Mouse (Mus musculus): ENCODE results near the gene Fbxl19.
"Not testable (repeated sequence)": the region's sequence is repeated elsewhere in the genome, so short reads cannot be mapped to it uniquely, and the experiment has no call there.

Gene Fbxl19

DNA sequence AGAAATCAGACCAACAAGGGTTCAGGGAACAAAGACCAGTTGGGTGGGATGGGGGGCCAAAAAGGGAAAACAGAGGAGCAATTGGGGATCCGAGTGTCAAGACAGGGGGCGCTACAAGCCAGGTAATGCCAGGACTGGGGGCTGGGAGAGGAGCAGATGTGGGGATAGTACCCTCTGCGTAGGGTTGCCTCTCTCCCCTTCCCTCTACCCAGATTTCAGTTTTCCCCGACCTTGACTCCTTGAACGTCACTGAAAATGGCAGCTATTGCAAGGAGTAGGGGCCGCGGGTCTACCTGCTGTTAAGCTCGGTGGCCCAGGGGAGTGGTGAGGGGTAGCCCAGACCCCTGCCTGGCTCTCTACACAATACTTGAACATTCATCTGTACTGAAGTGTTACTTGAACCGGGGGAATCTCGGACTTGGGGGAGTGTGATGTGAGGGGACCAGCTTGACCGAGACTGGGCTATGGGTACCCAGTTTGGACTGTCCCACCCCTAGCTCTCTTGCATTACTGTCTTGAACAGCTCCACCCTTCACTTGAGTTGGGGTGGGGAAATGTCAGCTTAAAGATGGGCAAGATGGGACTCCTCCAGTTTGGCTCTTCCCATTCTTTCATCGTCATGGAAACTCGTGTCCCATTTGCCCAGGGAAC is 24.1 kb downstream of the Fbxl19 start:
- no peak for DNase-seq (ENCODE audit: low spot score)

DNA sequence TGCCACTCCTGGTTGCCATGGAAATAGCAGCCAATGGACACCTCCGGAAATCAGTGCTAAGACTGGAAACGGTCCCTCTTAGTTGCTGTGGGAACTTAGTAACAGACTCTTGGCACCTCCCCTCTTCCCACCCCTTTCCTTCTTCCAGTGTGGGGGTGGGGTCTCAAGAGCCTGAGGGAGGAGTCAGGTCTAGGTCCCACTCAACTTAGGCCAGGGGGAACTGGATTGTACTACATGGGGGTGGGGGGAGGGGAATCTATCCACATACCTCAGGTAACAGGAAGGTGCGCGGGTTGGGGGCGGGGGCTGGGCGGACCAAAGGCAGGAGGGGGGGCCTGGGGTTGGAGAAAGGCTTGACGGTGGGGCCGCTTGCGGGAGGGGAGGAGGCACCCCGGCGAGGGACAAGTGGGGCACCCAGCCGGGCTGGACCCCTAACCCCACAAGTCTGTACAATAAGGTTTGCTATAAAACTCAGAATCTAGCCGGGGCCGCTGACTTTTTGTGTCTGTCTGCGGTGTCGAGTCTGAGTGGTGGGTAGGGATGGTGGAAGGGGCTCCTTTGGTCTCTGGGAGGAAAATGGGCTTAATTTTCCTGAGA is 24.8 kb downstream of the Fbxl19 start:
- peak; percentile 94 for DNase-seq (ENCODE audit: low spot score)

DNA sequence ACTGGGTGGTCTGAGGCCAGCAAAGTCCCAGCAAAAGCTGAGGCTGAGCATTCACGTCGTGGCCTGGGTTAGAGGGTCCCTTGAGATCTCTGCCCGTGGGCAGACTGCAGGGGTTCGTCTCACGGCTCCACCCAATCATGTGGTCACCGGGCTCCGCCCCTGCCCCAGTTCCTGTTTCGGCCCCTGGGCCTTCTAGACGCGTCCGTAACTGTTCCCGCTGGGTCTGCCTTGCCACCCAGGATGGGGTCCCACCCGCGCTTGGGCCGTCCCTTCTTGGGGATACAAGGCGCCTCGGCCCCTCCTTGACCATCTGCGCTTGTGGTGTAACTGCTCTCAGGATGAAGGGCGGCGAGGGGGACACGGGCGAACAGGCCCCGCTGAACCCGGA is 25.3 kb downstream of the Fbxl19 start, which contains the start of gene Orai3:
Gene Orai3 (plus strand): TSS at position 165 of the 388 bp plus-strand sequence.
- DNase-seq (ENCODE audit: low spot score), result peak; percentile 82

DNA sequence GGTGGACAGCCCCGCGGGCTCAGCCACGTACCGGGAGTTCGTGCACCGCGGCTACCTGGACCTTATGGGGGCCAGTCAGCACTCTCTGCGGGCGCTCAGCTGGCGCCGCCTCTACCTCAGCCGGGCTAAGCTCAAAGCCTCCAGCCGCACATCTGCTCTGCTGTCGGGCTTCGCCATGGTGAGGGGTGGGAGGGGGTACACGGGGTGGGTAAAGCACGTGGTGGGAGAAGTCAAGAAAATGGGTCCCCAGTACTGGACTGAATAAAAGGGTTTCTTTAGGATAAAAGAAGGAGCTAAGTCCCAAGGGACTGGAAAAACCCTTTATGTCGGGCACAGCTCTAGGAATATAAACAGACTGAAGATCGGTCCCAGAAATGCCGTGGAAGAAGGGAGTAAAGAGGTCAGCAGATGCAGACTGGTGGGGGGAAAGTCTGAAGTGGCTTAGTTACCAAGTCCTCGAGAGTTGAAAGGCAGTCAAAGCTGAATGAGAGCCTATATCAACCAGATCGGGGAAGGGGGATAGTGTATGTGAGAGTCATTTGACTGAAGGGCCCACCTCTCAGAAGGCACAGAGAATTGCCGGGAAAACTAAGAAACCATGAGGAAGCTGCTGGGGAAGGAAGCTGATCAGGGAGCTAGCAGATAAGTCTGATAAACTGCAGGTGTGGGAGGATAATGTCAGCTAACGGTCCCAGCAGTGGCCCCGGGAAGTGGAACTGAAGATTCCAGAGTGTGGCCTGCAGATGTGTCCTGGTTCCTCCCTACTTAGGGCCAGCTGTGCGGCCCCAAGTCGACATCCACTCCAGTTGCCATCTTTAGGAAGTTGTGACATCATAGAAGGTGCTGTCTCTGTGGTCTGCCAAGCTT is 25.9 kb downstream of the Fbxl19 start:
- DNase-seq (ENCODE audit: low spot score), result peak; percentile 12

DNA sequence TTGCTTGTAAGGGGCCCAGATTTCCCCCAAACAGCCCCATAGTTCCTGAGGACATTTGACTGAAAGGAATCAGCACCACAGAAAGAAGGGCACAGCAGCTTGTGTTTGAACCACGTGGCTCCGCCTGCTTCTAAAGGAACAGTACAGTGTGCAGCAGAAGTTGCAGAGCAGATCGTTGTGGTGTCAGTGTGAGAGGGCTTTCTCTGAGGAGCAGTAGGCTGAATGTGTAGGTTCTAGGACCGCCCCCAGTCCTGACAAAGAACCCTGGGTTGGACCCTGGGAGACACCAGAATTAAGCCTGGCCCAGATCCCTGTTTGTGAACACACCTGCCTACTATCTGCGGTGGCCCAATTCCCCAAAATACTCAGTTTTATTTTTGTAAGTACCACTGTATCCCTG is 26.9 kb downstream of the Fbxl19 start:
- DNase-seq (ENCODE audit: low spot score), result no peak

DNA sequence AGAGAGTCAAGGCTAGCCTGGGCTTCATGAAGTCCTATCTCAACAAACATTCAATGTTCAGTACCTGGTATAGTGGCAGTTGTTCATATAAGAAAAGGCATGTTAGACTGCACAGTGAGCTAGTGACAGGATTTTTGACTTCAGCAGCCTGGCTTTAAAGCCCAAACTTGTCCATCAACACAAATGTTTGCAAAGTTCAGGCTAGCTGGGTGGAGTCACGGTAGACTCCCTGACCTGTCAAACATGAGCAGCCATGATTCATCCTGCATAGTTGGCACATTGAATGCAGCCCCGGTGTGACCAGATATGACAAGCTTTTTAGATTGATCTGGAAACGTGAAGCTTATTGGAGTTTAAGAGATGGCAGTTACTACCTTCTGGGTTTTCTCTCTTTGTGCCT is 27.7 kb downstream of the Fbxl19 start:
- no peak for DNase-seq (ENCODE audit: low spot score)

DNA sequence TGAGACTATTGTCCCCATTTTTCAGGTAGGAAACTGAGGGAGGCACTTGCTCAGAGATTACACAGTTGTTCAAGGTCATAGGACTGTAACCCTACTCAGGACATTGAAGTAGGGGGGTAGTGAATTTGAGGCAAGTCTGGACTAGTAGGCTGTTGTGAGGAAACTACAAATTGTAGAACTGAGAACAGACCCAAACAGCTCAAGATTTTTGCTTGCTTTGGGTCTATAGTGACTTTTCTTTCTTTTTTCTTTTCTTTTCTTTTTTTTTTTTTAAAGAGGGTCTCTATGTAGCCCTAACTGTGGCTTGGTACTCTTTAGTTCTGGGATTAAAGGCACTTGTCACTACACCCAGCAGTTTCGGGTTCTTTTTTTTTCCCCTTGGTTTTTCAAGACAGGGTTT is 28.2 kb downstream of the Fbxl19 start:
- no peak for DNase-seq (ENCODE audit: low spot score)

DNA sequence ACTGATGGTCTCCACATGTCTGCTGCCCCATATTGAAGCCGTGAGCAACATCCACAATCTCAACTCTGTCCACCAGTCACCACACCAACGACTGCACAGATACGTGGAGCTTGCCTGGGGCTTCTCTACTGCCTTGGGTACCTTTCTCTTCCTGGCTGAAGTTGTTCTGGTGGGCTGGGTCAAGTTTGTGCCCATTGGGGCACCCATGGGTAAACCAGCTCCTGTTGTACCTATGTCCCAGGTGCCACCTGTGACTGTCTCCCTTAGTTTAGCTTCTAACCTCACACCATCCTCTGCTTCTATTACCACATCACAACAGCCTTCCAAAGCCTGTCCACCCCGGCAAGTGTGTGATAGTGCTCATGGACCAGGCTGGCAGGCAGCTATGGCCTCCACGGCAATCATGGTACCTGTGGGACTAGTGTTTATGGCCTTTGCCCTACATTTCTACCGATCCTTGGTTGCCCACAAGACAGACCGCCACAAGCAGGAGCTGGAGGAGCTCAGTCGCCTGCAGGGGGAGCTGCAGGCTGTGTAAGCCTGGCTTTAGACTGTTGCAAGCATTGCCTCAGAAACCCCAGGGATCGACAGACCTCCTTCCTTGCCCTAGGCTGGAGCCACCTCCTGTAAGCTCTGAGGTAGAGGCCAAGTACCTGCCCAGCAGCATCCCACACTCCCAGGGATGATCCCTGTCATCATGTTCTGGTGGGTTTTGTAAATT is 29.5 kb downstream of the Fbxl19 start:
- peak; percentile 84 for DNase-seq (ENCODE audit: low spot score)

DNA sequence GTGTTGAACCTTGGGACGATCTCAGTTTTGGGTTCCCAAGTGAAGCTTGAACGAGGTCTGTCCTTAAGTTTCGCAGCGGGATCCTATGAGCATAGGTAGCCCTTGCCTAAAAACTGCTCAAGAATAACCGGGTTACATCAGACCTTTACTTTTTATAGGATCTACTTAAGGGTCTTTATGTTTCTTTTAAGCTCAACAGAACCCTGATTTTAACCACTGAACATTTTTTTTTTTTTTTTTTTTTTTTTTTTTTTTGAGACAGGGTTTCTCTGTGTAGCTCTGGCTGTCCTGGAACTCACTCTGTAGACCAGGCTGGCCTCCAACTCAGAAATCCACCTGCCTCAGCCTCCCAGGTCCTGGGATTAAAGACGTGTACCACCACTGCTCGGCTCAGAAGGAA is 31.5 kb downstream of the Fbxl19 start:
- not testable (repeated sequence) for DNase-seq (ENCODE audit: low spot score)

DNA sequence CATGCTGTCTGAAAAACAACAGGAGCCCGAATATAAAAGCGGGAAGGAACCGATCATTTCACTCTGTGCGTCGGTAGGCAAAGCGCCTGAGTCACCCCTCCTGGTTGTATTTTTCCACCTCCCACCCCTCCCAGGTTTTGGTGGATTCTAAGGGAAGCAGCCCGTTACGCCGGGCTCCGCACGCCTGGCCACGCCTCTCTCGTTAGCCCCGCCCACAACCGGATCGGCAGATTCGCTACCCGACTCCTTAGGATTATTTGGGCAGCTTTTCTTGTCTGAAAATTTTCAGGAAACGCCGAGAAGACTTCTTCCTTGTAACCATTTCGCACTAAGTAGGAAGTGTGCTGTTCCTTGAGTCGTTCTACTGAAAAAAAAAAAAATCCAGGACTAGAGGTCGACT is 32.1 kb downstream of the Fbxl19 start, which contains the start of gene Setd1a:
Gene Setd1a (plus strand): TSS at position 245 of the 400 bp plus-strand sequence.
- DNase-seq (ENCODE audit: low spot score), result peak; percentile 88

DNA sequence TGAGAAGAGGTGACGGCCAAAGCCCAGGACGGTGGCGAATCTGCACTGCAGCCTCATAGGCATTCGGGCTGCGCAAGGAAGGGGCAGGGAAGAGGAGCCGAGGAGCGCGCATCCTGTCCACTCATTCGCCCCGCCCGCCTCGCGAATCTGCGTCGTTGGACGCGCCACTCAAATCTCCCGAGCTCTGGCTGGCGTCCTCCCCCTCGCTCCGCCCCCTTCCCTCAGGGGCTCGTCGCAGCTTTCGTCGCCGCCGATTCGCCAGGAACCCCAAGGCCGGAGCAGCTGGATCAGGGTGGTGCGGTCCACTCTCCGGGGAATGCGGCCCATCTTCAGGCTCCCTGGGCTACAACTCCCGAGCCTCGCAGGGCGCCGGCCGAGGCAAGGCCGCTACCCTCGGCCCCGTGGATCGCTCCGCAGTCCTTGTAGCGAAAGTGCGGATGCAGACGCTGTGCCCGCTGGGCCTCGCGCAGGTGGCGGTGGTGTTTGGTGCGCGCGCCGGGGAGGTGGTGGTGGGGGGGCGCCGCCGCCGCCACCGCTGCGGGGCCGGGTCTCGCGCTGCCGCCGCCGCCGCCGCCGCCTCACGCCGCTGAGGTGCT is 32.6 kb downstream of the Fbxl19 start:
- DNase-seq (ENCODE audit: low spot score), result peak; percentile 97

DNA sequence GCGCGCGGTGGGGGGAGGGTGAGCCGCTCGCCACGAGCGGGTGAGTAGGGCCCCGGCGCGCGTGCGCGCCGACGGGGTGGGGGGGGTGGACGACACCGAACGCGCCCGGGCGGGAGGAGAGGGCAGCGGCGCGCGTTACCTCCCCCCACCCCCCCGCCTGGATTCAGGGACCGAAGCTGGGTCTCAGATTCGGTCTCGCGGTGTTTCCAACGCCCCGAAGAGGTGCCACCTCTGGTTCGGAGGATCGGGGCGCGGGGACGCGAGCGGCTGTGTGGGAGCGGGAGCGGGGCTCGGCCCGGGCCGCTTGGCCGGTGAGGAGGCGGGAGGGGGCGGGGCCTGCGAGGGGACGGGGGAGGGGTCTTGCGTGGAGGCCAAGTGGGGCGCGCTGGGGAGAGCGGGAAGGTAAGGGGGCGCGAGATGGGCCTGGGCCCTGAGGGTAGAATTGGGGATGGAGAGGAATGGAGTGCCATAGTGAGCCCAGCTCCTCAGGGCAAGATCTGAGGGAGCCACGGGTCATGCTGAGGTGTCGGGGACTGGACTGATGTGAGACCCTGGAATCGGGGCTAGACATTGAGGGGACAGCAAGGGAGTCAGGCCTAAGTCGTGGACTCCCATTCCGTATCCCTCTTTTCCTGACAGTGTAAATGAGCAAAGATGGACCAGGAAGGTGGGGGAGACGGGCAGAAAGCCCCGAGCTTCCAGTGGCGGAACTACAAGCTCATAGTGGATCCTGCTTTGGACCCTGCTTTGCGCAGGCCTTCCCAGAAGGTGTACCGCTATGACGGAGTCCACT is 33.3 kb downstream of the Fbxl19 start:
- peak; percentile 69 for DNase-seq (ENCODE audit: low spot score)

DNA sequence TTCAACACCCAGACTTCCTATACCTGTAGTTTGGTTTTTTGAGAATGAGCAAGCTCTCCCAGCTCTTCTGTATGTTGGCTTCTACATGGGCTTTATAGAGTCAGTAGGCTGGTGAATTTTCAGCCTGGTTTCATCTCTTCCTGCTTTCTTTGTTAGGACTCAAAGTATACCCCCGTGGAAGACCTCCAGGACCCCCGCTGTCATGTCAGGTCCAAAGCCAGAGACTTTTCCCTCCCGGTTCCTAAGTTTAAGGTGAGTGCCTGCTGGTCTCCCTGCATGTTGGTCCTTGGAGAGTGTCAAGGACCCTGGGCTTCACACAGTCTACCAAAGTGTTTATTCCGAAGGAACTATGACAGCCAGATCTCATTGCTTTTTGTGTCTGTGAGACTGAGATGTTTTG is 34.0 kb downstream of the Fbxl19 start:
- no peak for DNase-seq (ENCODE audit: low spot score)

DNA sequence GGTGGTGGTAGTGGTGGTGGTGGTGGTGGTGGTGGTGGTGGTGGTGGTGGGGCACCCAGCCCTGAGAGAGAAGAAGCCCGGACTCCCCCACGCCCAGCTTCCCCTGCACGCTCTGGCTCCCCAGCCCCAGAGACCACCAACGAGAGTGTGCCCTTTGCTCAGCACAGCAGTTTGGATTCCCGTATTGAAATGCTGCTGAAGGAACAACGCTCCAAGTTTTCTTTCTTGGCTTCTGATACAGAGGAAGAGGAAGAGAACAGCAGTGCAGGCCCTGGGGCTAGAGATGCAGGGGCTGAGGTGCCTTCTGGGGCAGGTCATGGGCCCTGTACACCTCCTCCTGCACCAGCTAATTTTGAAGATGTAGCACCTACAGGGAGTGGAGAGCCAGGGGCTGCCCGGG is 41.0 kb downstream of the Fbxl19 start, which contains the start of gene Gm49388:
Gene Gm49388 (plus strand): TSS at position 301 of the 400 bp plus-strand sequence.
- no peak for DNase-seq (ENCODE audit: low spot score)

DNA sequence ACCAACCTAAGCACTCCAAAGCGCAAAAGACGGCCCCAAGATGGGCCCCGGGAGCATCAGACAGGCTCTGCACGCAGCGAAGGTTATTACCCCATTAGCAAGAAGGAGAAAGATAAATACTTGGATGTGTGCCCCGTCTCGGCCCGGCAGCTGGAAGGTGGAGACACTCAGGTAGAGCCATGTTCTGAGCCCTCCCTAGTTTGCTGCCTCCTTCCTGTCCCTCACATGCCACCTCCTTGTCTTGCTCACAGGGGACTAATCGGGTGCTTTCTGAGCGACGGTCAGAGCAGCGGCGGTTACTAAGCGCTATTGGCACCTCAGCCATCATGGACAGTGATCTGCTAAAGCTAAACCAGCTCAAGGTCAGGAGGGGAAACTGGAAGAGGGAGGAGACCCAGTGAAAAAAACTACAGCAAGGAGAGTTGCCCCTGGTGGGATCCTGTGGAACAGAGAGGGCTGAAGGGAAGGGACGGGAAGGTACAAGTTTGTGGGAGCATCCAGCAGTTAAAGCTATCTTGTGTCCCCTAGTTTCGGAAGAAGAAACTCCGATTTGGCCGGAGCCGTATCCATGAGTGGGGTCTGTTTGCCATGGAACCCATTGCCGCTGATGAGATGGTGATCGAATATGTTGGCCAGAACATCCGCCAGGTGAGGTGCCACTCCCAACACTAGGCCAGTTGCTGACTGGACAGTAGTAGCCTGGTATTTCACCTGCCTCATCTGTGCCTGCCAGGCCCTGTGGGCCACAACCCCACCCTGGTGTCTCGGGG is 52.9 kb downstream of the Fbxl19 start:
- no peak for DNase-seq (ENCODE audit: low spot score)

DNA sequence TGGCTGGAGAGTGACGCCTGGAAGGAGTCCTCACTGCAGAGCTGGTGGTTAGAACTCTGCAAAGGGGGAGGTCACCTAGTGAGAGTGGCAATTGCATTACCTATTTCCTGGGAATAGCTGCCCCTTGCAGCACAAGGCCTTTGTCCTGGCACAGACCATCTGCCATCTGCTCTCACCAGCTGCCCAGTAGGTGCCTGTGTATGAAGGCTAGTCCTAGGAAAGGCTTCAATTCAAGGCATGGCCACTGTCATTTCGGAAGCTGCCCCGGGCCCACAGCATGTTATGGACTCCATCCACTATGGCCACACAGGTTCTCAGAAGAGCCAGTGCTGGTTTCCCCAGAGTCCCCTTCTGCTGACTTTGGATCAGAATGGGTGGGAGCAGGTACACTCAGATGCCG is 54.2 kb downstream of the Fbxl19 start:
- DNase-seq (ENCODE audit: low spot score), result no peak

DNA sequence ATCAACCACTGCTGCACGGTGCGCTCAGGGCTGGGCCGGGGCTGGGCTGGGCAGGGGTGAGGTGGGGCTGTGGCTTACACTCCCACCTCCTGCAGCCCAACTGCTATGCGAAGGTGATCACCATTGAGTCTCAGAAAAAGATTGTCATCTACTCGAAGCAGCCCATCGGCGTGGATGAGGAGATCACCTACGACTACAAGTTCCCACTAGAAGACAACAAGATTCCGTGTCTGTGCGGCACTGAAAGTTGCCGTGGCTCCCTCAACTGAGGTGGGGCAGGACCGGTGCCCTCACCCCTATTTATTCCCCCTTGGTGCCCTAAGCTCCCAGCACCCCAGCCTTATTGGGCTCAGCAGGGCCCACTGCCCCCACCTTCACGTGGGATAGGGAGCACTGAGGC is 54.9 kb downstream of the Fbxl19 start:
- no peak for DNase-seq (ENCODE audit: low spot score)

DNA sequence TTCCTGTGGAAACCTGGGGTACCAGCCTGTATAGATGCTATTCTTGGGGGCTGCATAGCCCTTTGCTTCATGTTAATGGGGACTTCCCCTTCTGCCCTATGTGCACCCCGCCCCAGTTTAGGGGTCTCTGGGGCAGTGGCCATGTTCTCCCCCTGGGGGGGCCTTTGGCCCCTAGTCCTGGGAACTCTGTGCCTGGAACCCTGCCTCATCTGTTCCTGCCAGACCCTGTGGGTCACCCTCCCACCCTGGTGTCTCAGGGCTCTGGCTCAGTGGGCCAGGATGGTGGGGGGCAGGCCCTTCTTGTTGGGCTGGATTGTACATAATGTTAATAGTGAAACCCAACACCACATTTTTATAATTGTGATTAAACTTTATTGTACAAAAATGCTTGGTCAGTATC is 55.4 kb downstream of the Fbxl19 start:
- DNase-seq (ENCODE audit: low spot score), result no peak

DNA sequence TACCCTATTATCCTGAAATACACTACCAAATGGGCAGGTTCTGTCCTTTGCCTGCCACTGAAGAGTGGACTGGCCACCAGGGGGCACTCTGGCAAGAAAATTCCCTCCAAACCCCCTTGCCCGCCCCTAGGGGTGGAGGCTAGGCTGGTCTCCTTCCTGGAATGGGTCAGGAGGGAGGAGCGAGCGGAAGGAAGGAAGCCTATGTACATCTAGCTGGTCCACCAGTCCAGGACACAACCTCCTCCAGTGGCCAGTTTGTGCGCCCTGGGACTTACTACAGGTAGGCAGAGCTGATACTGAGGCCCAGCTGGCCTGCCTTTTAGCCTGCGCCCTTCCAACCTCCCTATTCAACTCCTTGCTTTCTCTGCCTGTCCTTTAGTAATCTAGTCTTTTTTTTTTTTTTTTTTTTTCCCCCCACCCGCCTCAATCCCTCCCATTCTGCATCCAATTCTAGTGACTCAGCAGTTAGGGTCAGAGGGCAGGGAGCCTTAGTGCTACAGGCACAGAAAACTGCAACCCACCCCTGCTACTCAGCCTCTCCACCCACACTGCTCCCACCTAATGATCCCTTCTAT is 56.2 kb downstream of the Fbxl19 start, which contains the start of gene Hsd3b7:
Gene Hsd3b7 (plus strand): TSS at position 170 of the 575 bp plus-strand sequence.
- DNase-seq (ENCODE audit: low spot score), result peak; percentile 96

Data from retina, embryonic 14.5 days (tissue).